Comparison of ENCODE assay signal across 19 mouse cellular contexts in the genomic region with DNA sequence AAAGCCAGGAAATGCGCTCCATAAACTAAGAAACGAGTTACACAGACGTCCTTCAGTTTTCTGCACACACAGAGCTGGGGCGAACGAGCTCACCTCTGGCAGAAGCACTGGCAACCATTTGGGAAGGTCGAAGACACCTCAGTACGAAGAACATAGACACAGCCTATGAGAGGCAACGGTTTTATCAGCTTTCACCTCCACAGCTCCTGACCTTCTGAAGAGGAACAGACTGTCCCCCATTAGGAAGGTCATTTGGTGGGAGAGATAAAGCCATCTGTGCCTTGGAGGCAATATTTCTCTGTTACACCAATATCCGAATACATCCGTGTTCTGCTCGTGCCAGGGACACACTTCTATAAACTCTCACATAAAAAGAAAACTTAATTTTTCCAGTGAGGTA.
DNase-seq lines count a peak whose midpoint lies in the region; ATAC-seq lines count a peak whose summit lies in the region.
"Had no signal": no experiment of that assay in that cellular context is flagged by ENCODE, and none has a peak within 500 bp of the region (broad histone marks: within the 10 kb centered on the region; RNA-seq: fewer than 3 reads in every experiment).

No protein-coding gene starts in this region.

- peak; percentile 40 for DNase-seq in forebrain, embryonic 11.5 days (ENCODE audit: low spot score)
- DNase-seq in kidney, postnatal 14 days = no peak
- no peak for DNase-seq in liver, embryonic 13.5 days
- DNase-seq in urinary bladder, postnatal 10 days (ENCODE audit: low spot score) = no peak
- DNase-seq: cerebellum, adult 11 months; cerebellum, adult 8-10 months; cerebellum, postnatal 14 days; embryo, embryonic 11 days; heart, adult 18-20 months had no signal

- no peak overlapping the region for H3K4me3 ChIP-seq in forebrain, embryonic 11.5 days (ENCODE audit: low read depth, low read length)
- no peak overlapping the region for H3K4me3 ChIP-seq in forebrain, embryonic 12.5 days (replicated peaks)
- H3K4me3 ChIP-seq in kidney, embryonic 15.5 days (replicated peaks) = no peak overlapping the region
- no peak overlapping the region for H3K4me3 ChIP-seq in liver, embryonic 13.5 days (replicated peaks)
- H3K4me3 ChIP-seq in liver, embryonic 12.5 days = no peak overlapping the region
- H3K4me3 ChIP-seq: embryonic facial prominence, embryonic 15.5 days; erythroblast, embryonic 14.5 days; forebrain, embryonic 13.5 days; heart, embryonic 12.5 days had no signal

- no peak for ATAC-seq in forebrain, embryonic 11.5 days (replicated peaks; ENCODE audit: low FRiP score)
- ATAC-seq in forebrain, embryonic 12.5 days (ENCODE audit: low FRiP score) = no peak
- ATAC-seq in kidney, embryonic 15.5 days (replicated peaks; ENCODE audit: low FRiP score) = no peak
- ATAC-seq in liver, embryonic 13.5 days (ENCODE audit: low read depth) = 0 out of 2 replicates have a peak, but pooled peaks have one; percentile 28
- ATAC-seq in liver, embryonic 12.5 days = no peak
- ATAC-seq: forebrain, embryonic 13.5 days; hindbrain, embryonic 16.5 days; inflammation-experienced regulatory T-cells, adult 6 months had no signal

- no peak overlapping the region for H3K4me2 ChIP-seq in forebrain, embryonic 11.5 days (ENCODE audit: low read depth, low read length, severe bottlenecking)
- no peak overlapping the region for H3K4me2 ChIP-seq in forebrain, embryonic 12.5 days
- H3K4me2 ChIP-seq in kidney, embryonic 15.5 days = no peak overlapping the region
- no peak overlapping the region for H3K4me2 ChIP-seq in liver, embryonic 13.5 days
- H3K4me2 ChIP-seq in liver, embryonic 12.5 days = no peak overlapping the region
- H3K4me2 ChIP-seq: embryonic facial prominence, embryonic 15.5 days; forebrain, embryonic 13.5 days; heart, embryonic 12.5 days had no signal

- H3K9me3 ChIP-seq in forebrain, embryonic 11.5 days (ENCODE audit: control insufficient read depth, low read length) = no peaks in the 10 kb centered on the region
- H3K9me3 ChIP-seq in forebrain, embryonic 12.5 days = no peaks in the 10 kb centered on the region
- H3K9me3 ChIP-seq in kidney, embryonic 15.5 days (replicated peaks) = no peaks in the 10 kb centered on the region
- H3K9me3 ChIP-seq in liver, embryonic 13.5 days (replicated peaks) = no peaks in the 10 kb centered on the region
- H3K9me3 ChIP-seq in liver, embryonic 12.5 days (replicated peaks) = no peaks in the 10 kb centered on the region
- H3K9me3 ChIP-seq: embryonic facial prominence, embryonic 15.5 days; forebrain, embryonic 13.5 days; heart, embryonic 12.5 days had no signal

- peaks cover 16% of the 10 kb centered on the region for H3K4me1 ChIP-seq in forebrain, embryonic 11.5 days (replicated peaks; ENCODE audit: control insufficient read depth, insufficient read depth, low read length)
- peaks cover 82% of the 10 kb centered on the region for H3K4me1 ChIP-seq in forebrain, embryonic 12.5 days
- peaks cover 94% of the 10 kb centered on the region for H3K4me1 ChIP-seq in kidney, embryonic 15.5 days
- H3K4me1 ChIP-seq in liver, embryonic 13.5 days (replicated peaks) = peaks cover 91% of the 10 kb centered on the region
- peaks cover 97% of the 10 kb centered on the region for H3K4me1 ChIP-seq in liver, embryonic 12.5 days

- H3K9ac ChIP-seq in forebrain, embryonic 11.5 days (ENCODE audit: low read length) = no peak overlapping the region
- no peak overlapping the region for H3K9ac ChIP-seq in forebrain, embryonic 12.5 days
- H3K9ac ChIP-seq in kidney, embryonic 15.5 days = no peak overlapping the region
- no peak overlapping the region for H3K9ac ChIP-seq in liver, embryonic 13.5 days
- no peak overlapping the region for H3K9ac ChIP-seq in liver, embryonic 12.5 days
- H3K9ac ChIP-seq: embryonic facial prominence, embryonic 15.5 days; forebrain, embryonic 13.5 days; heart, embryonic 12.5 days had no signal

- H3K36me3 ChIP-seq in forebrain, embryonic 11.5 days (ENCODE audit: control insufficient read depth, insufficient read depth, low read length) = no peaks in the 10 kb centered on the region
- H3K36me3 ChIP-seq in forebrain, embryonic 12.5 days (replicated peaks) = peaks cover 33% of the 10 kb centered on the region
- peaks cover 22% of the 10 kb centered on the region for H3K36me3 ChIP-seq in kidney, embryonic 15.5 days
- H3K36me3 ChIP-seq in liver, embryonic 13.5 days = peaks cover 5% of the 10 kb centered on the region; the same call in 1 of the 2 replicates
- H3K36me3 ChIP-seq in liver, embryonic 12.5 days = peaks cover 19% of the 10 kb centered on the region
- H3K36me3 ChIP-seq: embryonic facial prominence, embryonic 15.5 days had no signal

- 88% methylated on average over 11 of the region's 11 CpGs for whole genome bisulfite sequencing in forebrain, embryonic 11.5 days
- WGBS in forebrain, embryonic 12.5 days = 86% methylated on average over 11 of the region's 11 CpGs
- WGBS in kidney, embryonic 15.5 days = 71% methylated on average over 11 of the region's 11 CpGs
- 51% methylated on average over 11 of the region's 11 CpGs for whole genome bisulfite sequencing in liver, embryonic 13.5 days (ENCODE audit: insufficient replicate concordance)
- 51% methylated on average over 11 of the region's 11 CpGs for WGBS in liver, embryonic 12.5 days (ENCODE audit: insufficient replicate concordance)

- H3K27ac ChIP-seq in forebrain, embryonic 11.5 days (ENCODE audit: low read depth, low read length) = no peak overlapping the region
- H3K27ac ChIP-seq in forebrain, embryonic 12.5 days = no peak overlapping the region
- H3K27ac ChIP-seq in kidney, embryonic 15.5 days = peak overlapping the region; percentile 46
- H3K27ac ChIP-seq in liver, embryonic 13.5 days = no peak overlapping the region
- no peak overlapping the region for H3K27ac ChIP-seq in liver, embryonic 12.5 days
- H3K27ac ChIP-seq: embryonic facial prominence, embryonic 15.5 days had no signal

- H3K27me3 ChIP-seq in forebrain, embryonic 11.5 days (ENCODE audit: control insufficient read depth, insufficient read depth, low read length) = no peaks in the 10 kb centered on the region
- H3K27me3 ChIP-seq in forebrain, embryonic 12.5 days = no peaks in the 10 kb centered on the region
- H3K27me3 ChIP-seq in kidney, embryonic 15.5 days = no peaks in the 10 kb centered on the region
- no peaks in the 10 kb centered on the region for H3K27me3 ChIP-seq in liver, embryonic 13.5 days
- no peaks in the 10 kb centered on the region for H3K27me3 ChIP-seq in liver, embryonic 12.5 days (replicated peaks)
- H3K27me3 ChIP-seq: CH12.LX; embryonic facial prominence, embryonic 15.5 days; forebrain, embryonic 13.5 days; heart, embryonic 12.5 days had no signal
